Mouse (Mus musculus) forebrain, embryonic 14.5 days (tissue): ENCODE data around the gene Serinc5. TPM values are rescaled to one million over a fixed set of nuclear protein-coding genes. Genes with fewer than 3 reads are reported as not detected.

Experiments used
- ATAC-seq: fragments of 200-750 bp; cut with Nextera tagmentation; 2 replicates; pipeline ENCODE4 v1.8.0; 2017; ENCODE audit warnings: mild to moderate bottlenecking, moderate library complexity
- DNase-seq: peaks from one replicate; pipeline ENCODE4 v3.0.0-alpha.2; 2015; ENCODE audit warnings: low spot score
- H3K27ac ChIP-seq: fragments of 300-500 bp; sonication (generic); 2 replicates; pipeline ENCODE4 v1.5.1; 2014; ENCODE audit warnings: low read depth, mild to moderate bottlenecking, control low read depth, low read length, moderate library complexity
- H3K27me3 ChIP-seq: fragments of 300-500 bp; sonication (generic); replicated peaks from 2 replicates; pipeline ENCODE4 v1.6.1; 2014; ENCODE audit warnings: low read length, control low read depth, mixed read lengths; ENCODE audit not compliant: control insufficient read depth, insufficient read depth
- H3K36me3 ChIP-seq: fragments of 300-500 bp; sonication (generic); 2 replicates; pipeline ENCODE4 v1.6.1; 2014; ENCODE audit warnings: low read length, control low read depth; ENCODE audit not compliant: control insufficient read depth, insufficient read depth
- H3K4me1 ChIP-seq: fragments of 300-500 bp; sonication (generic); 2 replicates; pipeline ENCODE4 v1.6.1; 2014; ENCODE audit warnings: antibody characterized with exemption, low read length, control low read depth; ENCODE audit not compliant: control insufficient read depth, insufficient read depth
- H3K4me2 ChIP-seq: fragments of 300-500 bp; sonication (generic); 2 replicates; pipeline ENCODE4 v1.6.1; 2014; ENCODE audit warnings: mild to moderate bottlenecking, control low read depth, low read length
- H3K4me3 ChIP-seq: fragments of 300-500 bp; sonication (generic); 2 replicates; pipeline ENCODE4 v1.5.1; 2014; ENCODE audit warnings: low read depth, low read length, control low read depth
- H3K9ac ChIP-seq: fragments of 300-500 bp; sonication (generic); 2 replicates; pipeline ENCODE4 v1.6.1; 2014; ENCODE audit warnings: mild to moderate bottlenecking, low read length, control low read depth, moderate library complexity
- H3K9me3 ChIP-seq: fragments of 300-500 bp; sonication (generic); replicated peaks from 2 replicates; pipeline ENCODE4 v1.6.1; 2016; ENCODE audit warnings: low read length, control low read depth, mixed read lengths; ENCODE audit not compliant: control insufficient read depth
- WGBS: fragments of 180-500 bp; shearing (Covaris S2); extraction: QIAGEN DNeasy Blood & Tissue Kit; methylation state at CpG from one replicate; pipeline ENCODE4 v1.1.7; 2014; 5-methylcytosine and 5-hydroxymethylcytosine counted together
- polyA plus RNA-seq: library from polyadenylated mRNA; unstranded; fragments of >200 nt; fragmentation: Nextera tagmentation; extraction: Ambion mirVana; gene quantifications from 2 replicates; pipeline ENCODE4 v1.2.1, GENCODE M21; 2014

Gene Serinc5
- polyA plus RNA-seq, 1 experiment from 2014 or later = 13.7 TPM

DNA sequence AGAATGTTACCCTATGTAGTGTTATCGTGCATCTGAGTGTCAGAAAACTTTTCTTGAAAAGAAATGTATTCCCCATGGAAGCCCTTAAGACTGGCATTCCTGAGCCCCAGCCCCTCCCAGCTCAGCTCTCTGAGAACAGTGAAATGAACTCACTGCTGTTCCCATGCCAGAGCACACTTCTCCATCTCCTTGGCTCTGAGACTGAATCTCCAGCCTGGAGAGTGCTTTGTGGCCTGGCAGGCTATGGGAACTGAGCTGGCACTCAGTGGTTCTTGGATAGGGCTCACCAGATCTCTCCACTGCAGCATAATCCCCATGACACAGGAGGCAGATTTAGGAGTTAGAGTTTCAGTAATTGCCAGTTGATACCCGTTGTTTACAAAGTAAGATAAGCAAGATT lies 36.8 kb downstream of the Serinc5 start:
- ATAC-seq = no peak
- H3K36me3 ChIP-seq = no peaks in the 10 kb centered on the region
- H3K4me2 ChIP-seq = no peak overlapping the region
- H3K27ac ChIP-seq = no peak overlapping the region
- H3K4me3 ChIP-seq = no peak overlapping the region
- no peak overlapping the region for H3K9ac ChIP-seq
- H3K27me3 ChIP-seq = no peaks in the 10 kb centered on the region
- 66% methylated on average over 2 of the region's 2 CpGs for WGBS
- no peaks in the 10 kb centered on the region for H3K4me1 ChIP-seq
- DNase-seq = peak; percentile 36
- no peaks in the 10 kb centered on the region for H3K9me3 ChIP-seq

DNA sequence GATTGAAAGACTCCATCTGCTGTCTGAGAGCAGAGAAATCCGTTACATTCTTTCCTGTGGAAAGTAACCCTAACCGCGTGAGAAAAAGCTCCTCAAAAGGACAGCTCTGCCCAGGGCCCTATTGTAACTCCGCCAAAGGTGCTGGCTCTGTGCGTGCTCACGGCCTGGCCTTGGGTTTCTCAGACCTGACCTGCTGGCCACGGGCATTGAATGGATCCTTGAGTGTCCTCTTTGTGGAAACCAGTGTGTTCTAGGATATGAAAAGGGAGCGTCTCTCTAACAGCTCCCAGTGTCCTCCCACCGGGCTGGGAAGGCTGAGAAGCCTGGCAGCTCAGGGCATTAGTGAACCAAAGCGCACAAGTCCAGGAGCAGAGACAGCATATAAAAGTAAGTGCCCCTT lies 38.2 kb downstream of the Serinc5 start:
- Histone ChIP-seq H3K36me3 (no peaks in the 10 kb centered on the region), H3K4me3 (no peak overlapping the region), H3K9me3 (no peaks in the 10 kb centered on the region), H3K9ac (no peak overlapping the region), H3K4me1 (no peaks in the 10 kb centered on the region), H3K27ac (no peak overlapping the region), H3K4me2 (no peak overlapping the region), H3K27me3 (no peaks in the 10 kb centered on the region)
- 83% methylated on average over 10 of the region's 10 CpGs for WGBS
- DNase-seq (no peak), ATAC-seq (no peak)

DNA sequence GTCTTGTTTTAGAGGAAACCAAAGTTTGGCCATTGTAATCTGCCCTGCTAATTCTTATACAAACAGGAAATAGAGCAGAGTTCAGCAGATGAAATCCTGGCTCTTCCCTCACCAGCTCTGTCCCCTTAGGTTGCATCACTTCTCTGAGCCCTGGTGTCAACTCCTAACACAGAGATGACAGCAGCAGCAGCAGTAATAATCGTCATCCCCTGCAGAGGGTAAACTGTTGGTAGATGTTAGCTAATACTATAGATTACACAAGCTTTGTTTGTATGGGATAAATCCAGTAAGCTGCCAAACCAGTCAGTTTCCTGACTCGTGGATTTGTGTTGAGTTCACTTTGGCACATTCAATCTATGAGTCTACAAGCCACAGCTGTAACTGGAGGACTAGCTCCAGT lies 40.1 kb downstream of the Serinc5 start:
- DNase-seq (no peak), ATAC-seq (no peak)
- H3K4me1 ChIP-seq = no peaks in the 10 kb centered on the region
- H3K4me3 ChIP-seq = no peak overlapping the region
- no peaks in the 10 kb centered on the region for H3K36me3 ChIP-seq
- H3K9me3 ChIP-seq = no peaks in the 10 kb centered on the region
- no peak overlapping the region for H3K9ac ChIP-seq
- WGBS = 75% methylated on average over 2 of the region's 2 CpGs
- no peaks in the 10 kb centered on the region for H3K27me3 ChIP-seq
- no peak overlapping the region for H3K4me2 ChIP-seq
- H3K27ac ChIP-seq = no peak overlapping the region

DNA sequence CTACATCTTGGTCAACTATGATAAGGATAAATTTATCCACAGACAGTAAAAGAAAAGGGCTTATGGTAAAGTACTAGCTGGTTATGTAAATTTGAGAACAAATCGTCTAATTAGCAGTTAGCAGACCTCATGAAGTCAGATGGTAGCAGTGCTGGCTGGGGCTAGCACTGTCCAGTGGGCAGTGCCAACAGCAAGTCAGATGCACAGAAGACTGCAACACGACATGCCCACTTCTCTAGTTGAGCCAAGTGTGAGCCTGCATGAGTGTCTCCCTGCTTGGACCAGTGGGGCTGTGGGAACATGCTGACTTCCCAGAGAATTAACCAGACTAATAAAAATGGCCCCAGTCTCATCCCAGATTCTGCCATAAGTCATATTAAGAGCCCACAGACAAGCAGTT lies 41.6 kb downstream of the Serinc5 start:
- no peak overlapping the region for H3K27ac ChIP-seq
- H3K27me3 ChIP-seq = no peaks in the 10 kb centered on the region
- H3K36me3 ChIP-seq = no peaks in the 10 kb centered on the region
- H3K4me3 ChIP-seq = no peak overlapping the region
- no peaks in the 10 kb centered on the region for H3K9me3 ChIP-seq
- H3K4me1 ChIP-seq = no peaks in the 10 kb centered on the region
- H3K4me2 ChIP-seq = no peak overlapping the region
- 0 out of 2 replicates have a peak, but pooled peaks have one; percentile 15 for ATAC-seq
- WGBS = 72% methylated on average over 2 of the region's 2 CpGs
- no peak for DNase-seq
- H3K9ac ChIP-seq = no peak overlapping the region

DNA sequence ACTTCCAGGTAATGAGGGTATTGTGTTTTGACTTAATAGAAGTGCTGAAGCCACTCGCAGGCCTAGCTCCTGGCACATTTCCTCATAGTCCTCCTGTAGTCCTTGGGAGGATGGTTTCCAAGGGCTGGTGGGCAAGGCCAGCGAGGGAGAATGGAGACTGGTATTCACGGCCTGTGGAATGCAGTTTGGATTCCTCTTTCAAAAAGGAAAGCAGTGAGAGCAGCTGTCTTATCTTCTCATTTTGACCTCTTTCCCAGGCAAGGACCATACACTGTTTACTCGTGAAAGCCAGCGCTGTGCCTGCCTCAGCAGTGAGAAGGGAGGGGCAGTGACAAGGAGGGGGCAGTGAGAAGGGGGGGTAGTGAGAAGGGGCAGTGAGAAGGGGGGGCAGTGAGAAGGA lies 42.4 kb downstream of the Serinc5 start:
- Histone ChIP-seq H3K9ac (no peak overlapping the region), H3K4me2 (no peak overlapping the region), H3K27me3 (no peaks in the 10 kb centered on the region), H3K4me1 (no peaks in the 10 kb centered on the region), H3K4me3 (no peak overlapping the region), H3K27ac (no peak overlapping the region), H3K36me3 (no peaks in the 10 kb centered on the region), H3K9me3 (no peaks in the 10 kb centered on the region)
- no peak for ATAC-seq
- 39% methylated on average over 5 of the region's 5 CpGs for WGBS
- no peak for DNase-seq

DNA sequence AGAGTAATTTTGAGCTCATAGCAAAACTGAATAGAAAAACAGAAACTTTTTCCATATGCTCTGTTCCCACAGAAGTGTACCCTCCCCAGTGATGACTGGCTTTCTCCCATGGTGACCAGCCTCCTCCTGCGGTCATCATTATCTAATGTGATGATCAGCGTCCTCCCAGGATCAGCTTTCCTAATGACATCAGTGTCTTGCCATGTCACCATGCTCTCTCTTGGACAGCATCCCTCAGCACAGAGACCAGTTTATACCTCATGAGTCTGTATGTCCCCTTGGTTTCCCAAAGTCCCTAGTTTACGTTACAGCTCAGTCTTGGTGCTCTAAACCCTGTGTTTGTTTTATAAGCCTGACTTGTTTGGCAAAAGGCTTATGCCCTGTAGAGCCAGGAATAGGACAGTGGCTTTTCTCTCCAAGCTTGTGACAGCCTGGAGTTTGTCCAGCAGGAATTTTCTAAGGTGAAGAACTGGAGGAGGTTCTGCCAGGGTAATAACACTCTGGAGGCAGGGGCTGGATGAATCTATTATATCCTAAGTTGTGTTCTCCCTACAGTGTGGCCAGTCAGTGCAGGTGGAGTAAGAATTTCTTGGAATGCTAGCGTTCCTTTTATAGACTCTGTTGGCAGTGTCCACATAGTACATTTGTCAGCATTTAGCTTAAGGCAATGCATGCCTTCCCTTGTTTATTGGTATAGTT lies 46.1 kb downstream of the Serinc5 start:
- Histone ChIP-seq H3K9me3 (no peaks in the 10 kb centered on the region), H3K4me3 (no peak overlapping the region), H3K36me3 (0 out of 2 replicates have a peak, but pooled peaks cover 5% of the 10 kb centered on the region), H3K27ac (no peak overlapping the region), H3K4me2 (no peak overlapping the region), H3K4me1 (no peaks in the 10 kb centered on the region), H3K27me3 (no peaks in the 10 kb centered on the region), H3K9ac (no peak overlapping the region)
- no peak for ATAC-seq
- 90% methylated on average over 4 of the region's 4 CpGs for WGBS
- DNase-seq = no peak

DNA sequence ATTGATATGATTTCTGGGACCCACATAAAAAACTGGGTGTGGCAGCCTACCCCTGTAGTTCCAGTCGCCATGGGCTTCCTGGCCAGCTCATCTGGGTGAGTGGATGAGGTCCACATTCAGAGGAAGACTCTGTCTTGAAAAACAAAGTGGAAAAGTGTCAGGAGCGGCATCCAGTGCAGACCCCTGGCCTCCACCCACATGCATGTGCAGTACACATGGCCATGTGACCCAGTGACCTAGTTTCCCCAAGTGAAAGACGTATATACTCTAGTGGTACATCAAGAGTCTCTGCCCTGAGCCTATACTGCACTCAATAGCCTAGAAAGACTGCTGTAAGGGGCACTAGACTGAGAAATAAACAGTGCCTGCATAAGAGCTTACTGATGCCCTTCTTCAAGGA lies 48.7 kb downstream of the Serinc5 start:
- WGBS = 87% methylated on average over 3 of the region's 3 CpGs
- ATAC-seq (no peak), DNase-seq (no peak)
- H3K4me2 ChIP-seq = no peak overlapping the region
- H3K27ac ChIP-seq = no peak overlapping the region
- H3K4me1 ChIP-seq = no peaks in the 10 kb centered on the region
- no peak overlapping the region for H3K9ac ChIP-seq
- H3K4me3 ChIP-seq = no peak overlapping the region
- H3K27me3 ChIP-seq = no peaks in the 10 kb centered on the region
- H3K36me3 ChIP-seq = 0 out of 2 replicates have a peak, but pooled peaks cover 5% of the 10 kb centered on the region
- H3K9me3 ChIP-seq = no peaks in the 10 kb centered on the region

DNA sequence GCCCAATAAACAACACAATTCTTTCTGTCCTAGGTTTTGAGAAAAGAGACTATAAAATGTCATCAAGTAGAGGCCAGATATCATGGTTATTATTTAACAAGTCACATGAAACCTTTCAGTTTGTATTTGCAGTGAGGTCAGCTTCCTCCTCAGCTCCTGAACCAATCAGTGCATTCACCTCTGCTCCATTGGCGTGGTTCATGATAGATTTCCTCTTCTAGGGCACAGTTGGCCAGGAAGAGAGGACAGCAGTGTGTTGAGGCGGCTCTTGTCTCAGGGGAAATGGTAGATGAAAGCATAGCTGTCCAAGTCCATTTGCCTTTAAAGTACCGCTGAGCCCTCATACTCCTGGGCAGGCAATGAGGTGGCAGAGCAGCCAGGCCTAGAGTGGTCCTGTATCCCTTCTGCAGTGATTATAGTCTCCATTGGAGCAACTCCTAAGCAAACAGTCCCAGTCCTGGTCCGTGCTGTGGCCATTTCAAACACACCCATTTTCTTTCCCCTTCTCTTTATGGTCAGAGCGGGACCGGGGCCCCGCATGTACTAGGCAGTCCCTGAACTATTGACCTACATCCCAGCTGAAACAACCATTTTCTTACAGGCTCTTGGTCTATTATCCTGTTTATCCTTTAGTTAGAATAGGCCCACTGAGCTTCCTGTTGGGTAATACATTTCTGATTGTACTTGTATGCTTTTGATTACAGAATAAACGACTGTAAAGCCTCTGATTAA lies 51.8 kb downstream of the Serinc5 start:
- H3K4me2 ChIP-seq = no peak overlapping the region
- H3K27me3 ChIP-seq = no peaks in the 10 kb centered on the region
- no peak overlapping the region for H3K4me3 ChIP-seq
- H3K4me1 ChIP-seq = no peaks in the 10 kb centered on the region
- no peak overlapping the region for H3K9ac ChIP-seq
- no peak for DNase-seq
- H3K9me3 ChIP-seq = no peaks in the 10 kb centered on the region
- 59% methylated on average over 8 of the region's 8 CpGs for WGBS
- no peak for ATAC-seq
- no peak overlapping the region for H3K27ac ChIP-seq
- H3K36me3 ChIP-seq = 0 out of 2 replicates have a peak, but pooled peaks cover 5% of the 10 kb centered on the region

DNA sequence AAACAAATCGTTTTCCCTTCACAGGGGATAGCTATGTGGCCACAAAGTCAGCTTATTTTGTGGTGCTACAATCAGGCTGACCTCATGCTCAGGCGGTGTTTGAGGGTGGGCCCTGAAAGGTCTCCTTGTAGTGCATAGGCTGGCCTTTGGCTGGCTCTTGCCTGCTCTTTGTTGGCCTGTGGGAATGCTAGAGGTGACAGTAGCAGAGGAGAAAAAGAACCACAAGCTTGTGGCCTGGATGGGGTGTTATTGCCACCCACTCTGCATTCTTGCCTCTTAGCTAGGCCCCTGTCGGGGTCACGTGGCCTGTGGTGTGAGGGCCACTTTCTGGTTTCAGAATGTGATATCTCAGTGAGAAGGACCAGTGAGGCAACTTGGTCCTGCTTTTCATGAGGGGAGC lies 54.1 kb downstream of the Serinc5 start:
- Histone ChIP-seq H3K9me3 (no peaks in the 10 kb centered on the region), H3K9ac (no peak overlapping the region), H3K27ac (no peak overlapping the region), H3K4me3 (no peak overlapping the region), H3K36me3 (0 out of 2 replicates have a peak, but pooled peaks cover 5% of the 10 kb centered on the region), H3K27me3 (no peaks in the 10 kb centered on the region), H3K4me1 (no peaks in the 10 kb centered on the region), H3K4me2 (no peak overlapping the region)
- DNase-seq (no peak), ATAC-seq (no peak)
- WGBS = 78% methylated on average over 4 of the region's 4 CpGs
